Mouse (Mus musculus) midbrain, embryonic 15.5 days (tissue): ENCODE results near the gene Mlf2. TPM values are rescaled to one million over a fixed set of nuclear protein-coding genes. Genes with fewer than 3 reads are reported as not detected.

Experiments used
- ATAC-seq: fragments of 200-750 bp; cut with Nextera tagmentation; replicated peaks from 2 replicates; pipeline ENCODE4 v1.8.0; 2017; ENCODE audit warnings: moderate TSS enrichment
- H3K27ac ChIP-seq: fragments of 300-500 bp; sonication (generic); 2 replicates; pipeline ENCODE4 v1.5.1; 2015; ENCODE audit warnings: mild to moderate bottlenecking, inconsistent platforms
- H3K27me3 ChIP-seq: fragments of 300-500 bp; sonication (generic); replicated peaks from 2 replicates; pipeline ENCODE4 v1.6.1; 2015; ENCODE audit warnings: inconsistent platforms
- H3K36me3 ChIP-seq: fragments of 300-500 bp; sonication (generic); replicated peaks from 2 replicates; pipeline ENCODE4 v1.6.1; 2015; ENCODE audit warnings: inconsistent platforms
- H3K4me1 ChIP-seq: fragments of 300-500 bp; sonication (generic); 2 replicates; pipeline ENCODE4 v1.6.1; 2015; ENCODE audit warnings: inconsistent platforms
- H3K4me2 ChIP-seq: fragments of 300-500 bp; sonication (generic); 2 replicates; pipeline ENCODE4 v1.6.1; 2015; ENCODE audit warnings: inconsistent platforms, mild to moderate bottlenecking, moderate library complexity
- H3K4me3 ChIP-seq: fragments of 300-500 bp; sonication (generic); 2 replicates; pipeline ENCODE4 v1.5.1; 2015; ENCODE audit warnings: mild to moderate bottlenecking, inconsistent platforms
- H3K9ac ChIP-seq: fragments of 300-500 bp; sonication (generic); 2 replicates; pipeline ENCODE4 v1.6.1; 2015; ENCODE audit warnings: mild to moderate bottlenecking, inconsistent platforms
- H3K9me3 ChIP-seq: fragments of 300-500 bp; sonication (generic); 2 replicates; pipeline ENCODE4 v1.6.1; 2016; ENCODE audit warnings: inconsistent platforms
- WGBS: fragments of 180-500 bp; shearing (Covaris S2); methylation state at CpG from one replicate; pipeline ENCODE4 v1.1.7; 2015; ENCODE audit warnings: mixed read lengths; 5-methylcytosine and 5-hydroxymethylcytosine counted together
- polyA plus RNA-seq: library from polyadenylated mRNA; unstranded; fragments of >200 nt; fragmentation: Nextera tagmentation; extraction: Ambion mirVana; gene quantifications from 2 replicates; pipeline ENCODE4 v1.2.1, GENCODE M21; 2015

Mlf2 gene
- polyA plus RNA-seq, 1 experiment from 2014 or later, result 559 TPM

GRCm38 (mm10) chr6:124914511-124914910 is 16.7 kb upstream of the Mlf2 start:
- ATAC-seq, result no peak
- peaks cover 54% of the 10 kb centered on the region for H3K4me1 ChIP-seq

GRCm38 (mm10) chr6:124915160-124915941 is 15.8 kb upstream of the Mlf2 start:
- WGBS, result 5% methylated on average over 22 of the region's 22 CpGs
- peak overlapping the region; percentile 86 for H3K4me3 ChIP-seq
- no peak for ATAC-seq
- H3K9ac ChIP-seq, result peak overlapping the region; percentile 99
- H3K9me3 ChIP-seq, result no peaks in the 10 kb centered on the region
- peaks cover 51% of the 10 kb centered on the region for H3K4me1 ChIP-seq
- H3K27me3 ChIP-seq, result no peaks in the 10 kb centered on the region
- peak overlapping the region; percentile 100 for H3K27ac ChIP-seq
- peaks cover 20% of the 10 kb centered on the region; the same call in 1 of the 2 replicates for H3K36me3 ChIP-seq
- H3K4me2 ChIP-seq, result peak overlapping the region; percentile 95

More at GRCm38 (mm10) chr6:124914511-124914910, 16.7 kb upstream of the Mlf2 start:
- Histone ChIP-seq H3K27me3 (no peaks in the 10 kb centered on the region), H3K27ac (peak overlapping the region; percentile 100), H3K9me3 (no peaks in the 10 kb centered on the region), H3K36me3 (peaks cover 20% of the 10 kb centered on the region; the same call in 1 of the 2 replicates), H3K4me3 (peak overlapping the region; percentile 86), H3K4me2 (peak overlapping the region; percentile 95), H3K9ac (peak overlapping the region; percentile 99)
- WGBS, result 77% methylated on average over 7 of the region's 7 CpGs

GRCm38 (mm10) chr6:124915942-124916694 is 15.1 kb upstream of the Mlf2 start:
- H3K4me2 ChIP-seq, result peak overlapping the region; percentile 95
- peak overlapping the region; percentile 100 for H3K27ac ChIP-seq
- H3K4me3 ChIP-seq, result peak overlapping the region; percentile 86
- H3K9ac ChIP-seq, result peak overlapping the region; percentile 99
- H3K4me1 ChIP-seq, result peaks cover 55% of the 10 kb centered on the region
- ATAC-seq, result no peak
- no peaks in the 10 kb centered on the region for H3K27me3 ChIP-seq
- no peaks in the 10 kb centered on the region for H3K9me3 ChIP-seq
- peaks cover 20% of the 10 kb centered on the region; the same call in 1 of the 2 replicates for H3K36me3 ChIP-seq
- WGBS, result under 1% methylated on average over 12 of the region's 12 CpGs

- peak; percentile 55 for ATAC-seq
- H3K27me3 ChIP-seq, result no peaks in the 10 kb centered on the region
- peaks cover 20% of the 10 kb centered on the region; the same call in 1 of the 2 replicates for H3K36me3 ChIP-seq
- H3K9me3 ChIP-seq, result no peaks in the 10 kb centered on the region
- H3K27ac ChIP-seq, result peak overlapping the region; percentile 100
- peak overlapping the region; percentile 99 for H3K9ac ChIP-seq
- peak overlapping the region; percentile 95 for H3K4me2 ChIP-seq
- under 1% methylated on average over 24 of the region's 67 CpGs for WGBS
- H3K4me1 ChIP-seq, result peaks cover 53% of the 10 kb centered on the region
- H3K4me3 ChIP-seq, result peak overlapping the region; percentile 86
Observed at GRCm38 (mm10) chr6:124916695-124917517, 14.3 kb upstream of the Mlf2 start.

GRCm38 (mm10) chr6:124917518-124918330 is 13.5 kb upstream of the Mlf2 start:
- Histone ChIP-seq H3K4me2 (peak overlapping the region; percentile 95), H3K4me3 (peak overlapping the region; percentile 86)

GRCm38 (mm10) chr6:124918331-124918690 is 12.9 kb upstream of the Mlf2 start:
- Histone ChIP-seq H3K36me3 (peaks cover 14% of the 10 kb centered on the region; the same call in 1 of the 2 replicates), H3K27me3 (no peaks in the 10 kb centered on the region), H3K4me1 (peaks cover 51% of the 10 kb centered on the region), H3K27ac (peak overlapping the region; percentile 100), H3K4me2 (peak overlapping the region; percentile 95), H3K4me3 (peak overlapping the region; percentile 86), H3K9me3 (no peaks in the 10 kb centered on the region), H3K9ac (peak overlapping the region; percentile 99)
- ATAC-seq, result no peak
- WGBS, result 5% methylated on average over 7 of the region's 7 CpGs

More at GRCm38 (mm10) chr6:124917518-124918330, 13.5 kb upstream of the Mlf2 start:
- ATAC-seq, result peak; percentile 81
- H3K9ac ChIP-seq, result peak overlapping the region; percentile 99
- H3K27me3 ChIP-seq, result no peaks in the 10 kb centered on the region
- H3K36me3 ChIP-seq, result peaks cover 20% of the 10 kb centered on the region; the same call in 1 of the 2 replicates
- under 1% methylated on average over 55 of the region's 89 CpGs for WGBS
- no peaks in the 10 kb centered on the region for H3K9me3 ChIP-seq
- H3K27ac ChIP-seq, result peak overlapping the region; percentile 100
- H3K4me1 ChIP-seq, result peaks cover 53% of the 10 kb centered on the region

- Histone ChIP-seq H3K4me1 (peaks cover 43% of the 10 kb centered on the region), H3K9ac (peak overlapping the region; percentile 99), H3K27me3 (no peaks in the 10 kb centered on the region), H3K9me3 (no peaks in the 10 kb centered on the region), H3K4me2 (peak overlapping the region; percentile 95), H3K4me3 (peak overlapping the region; percentile 86), H3K27ac (peak overlapping the region; percentile 100), H3K36me3 (peaks cover 7% of the 10 kb centered on the region; the same call in 1 of the 2 replicates)
- no peak for ATAC-seq
- WGBS, result 14% methylated on average over 13 of the region's 14 CpGs
Observed at GRCm38 (mm10) chr6:124918890-124919627, 12.1 kb upstream of the Mlf2 start.

GRCm38 (mm10) chr6:124919695-124920317 is 11.4 kb upstream of the Mlf2 start, which contains the start of gene Ptms:
Gene Ptms, minus strand, starts transcription at chr6:124920103.
- peaks cover 36% of the 10 kb centered on the region for H3K4me1 ChIP-seq
- 0% methylated on average over 13 of the region's 13 CpGs for WGBS
- peak within 1 kb of the TSS; percentile 100 for H3K27ac ChIP-seq
- H3K27me3 ChIP-seq, result no peaks in the 10 kb centered on the region
- no peaks in the 10 kb centered on the region for H3K36me3 ChIP-seq
- H3K4me2 ChIP-seq, result peak within 1 kb of the TSS; percentile 95
- ATAC-seq, result peak; percentile 88
- no peaks in the 10 kb centered on the region for H3K9me3 ChIP-seq
- H3K4me3 ChIP-seq, result peak within 1 kb of the TSS; percentile 86
- peak within 1 kb of the TSS; percentile 99 for H3K9ac ChIP-seq

- 23% methylated on average over 9 of the region's 9 CpGs for WGBS
- peak overlapping the region; percentile 86 for H3K4me3 ChIP-seq
Observed at GRCm38 (mm10) chr6:124920318-124921085, 10.7 kb upstream of the Mlf2 start.

GRCm38 (mm10) chr6:124921539-124921938 is 9.6 kb upstream of the Mlf2 start:
- ATAC-seq, result no peak
- H3K4me3 ChIP-seq, result no peak overlapping the region
- no peak overlapping the region for H3K9ac ChIP-seq
- no peaks in the 10 kb centered on the region for H3K36me3 ChIP-seq
- 65% methylated on average over 4 of the region's 4 CpGs for WGBS
- H3K4me2 ChIP-seq, result no peak overlapping the region
- peaks cover 27% of the 10 kb centered on the region for H3K4me1 ChIP-seq
- no peaks in the 10 kb centered on the region for H3K27me3 ChIP-seq
- no peaks in the 10 kb centered on the region for H3K9me3 ChIP-seq
- peak overlapping the region; percentile 100 for H3K27ac ChIP-seq

More at GRCm38 (mm10) chr6:124920318-124921085, 10.7 kb upstream of the Mlf2 start:
- peak overlapping the region; percentile 100 for H3K27ac ChIP-seq
- H3K4me1 ChIP-seq, result peaks cover 29% of the 10 kb centered on the region
- peak overlapping the region; percentile 95 for H3K4me2 ChIP-seq
- H3K36me3 ChIP-seq, result no peaks in the 10 kb centered on the region
- H3K9me3 ChIP-seq, result no peaks in the 10 kb centered on the region
- ATAC-seq, result no peak
- peak overlapping the region; percentile 40 for H3K9ac ChIP-seq
- H3K27me3 ChIP-seq, result no peaks in the 10 kb centered on the region
